Mouse (Mus musculus): ENCODE measurements around the gene Stam2. TPM values are rescaled to one million over a fixed set of nuclear protein-coding genes. Genes with fewer than 3 reads are reported as not detected.

The Stam2 gene
- polyA plus RNA-seq, 2 experiments, result 17.2 to 33.1 TPM

- Histone ChIP-seq H3K27me3 (ENCODE audit: control insufficient read depth, insufficient read depth, low read length) (no peaks in the 10 kb centered on the region), H3K27ac (replicated peaks; ENCODE audit: low read depth, low read length) (no peak overlapping the region), H3K4me3 (replicated peaks; ENCODE audit: low read length) (no peak overlapping the region), H3K9me3 (ENCODE audit: control insufficient read depth, low read length) (no peaks in the 10 kb centered on the region), H3K4me1 (ENCODE audit: control insufficient read depth, insufficient read depth, low read length) (no peaks in the 10 kb centered on the region), H3K4me2 (replicated peaks; ENCODE audit: low read depth, low read length, severe bottlenecking) (no peak overlapping the region), H3K9ac (ENCODE audit: low read depth, low read length, severe bottlenecking) (no peak overlapping the region), H3K36me3 (ENCODE audit: control insufficient read depth, insufficient read depth, low read length) (no peaks in the 10 kb centered on the region)
- ATAC-seq (ENCODE audit: low FRiP score, low read depth), result no peak
- DNase-seq (ENCODE audit: low spot score), result no peak
- WGBS, result 89% methylated on average over 5 of the region's 5 CpGs
- no peak for TF ChIP-seq POLR2A (IDR thresholded peaks at IDR 0.05; ENCODE audit: borderline replicate concordance, extremely low read depth, insufficient read depth, insufficient read length)
Measured at GRCm38 (mm10) chr2:52732001-52732400, 10.1 kb downstream of the Stam2 start.

GRCm38 (mm10) chr2:52730891-52731290, 11.2 kb downstream of the Stam2 start:
- no peak for DNase-seq (ENCODE audit: low spot score)
- no peaks in the 10 kb centered on the region for H3K4me1 ChIP-seq (ENCODE audit: control insufficient read depth, insufficient read depth, low read length)
- no peak overlapping the region for H3K27ac ChIP-seq (replicated peaks; ENCODE audit: low read depth, low read length)
- H3K9ac ChIP-seq (ENCODE audit: low read depth, low read length, severe bottlenecking), result no peak overlapping the region
- H3K36me3 ChIP-seq (ENCODE audit: control insufficient read depth, insufficient read depth, low read length), result no peaks in the 10 kb centered on the region
- no peak overlapping the region for H3K4me2 ChIP-seq (replicated peaks; ENCODE audit: low read depth, low read length, severe bottlenecking)
- TF ChIP-seq POLR2A (IDR thresholded peaks at IDR 0.05; ENCODE audit: borderline replicate concordance, extremely low read depth, insufficient read depth, insufficient read length), result no peak
- 91% methylated on average over 6 of the region's 6 CpGs for WGBS
- no peaks in the 10 kb centered on the region for H3K27me3 ChIP-seq (ENCODE audit: control insufficient read depth, insufficient read depth, low read length)
- H3K4me3 ChIP-seq (replicated peaks; ENCODE audit: low read length), result no peak overlapping the region
- no peaks in the 10 kb centered on the region for H3K9me3 ChIP-seq (ENCODE audit: control insufficient read depth, low read length)
- no peak for ATAC-seq (ENCODE audit: low FRiP score, low read depth)

- Histone ChIP-seq H3K27ac (replicated peaks; ENCODE audit: low read depth, low read length) (no peak overlapping the region), H3K9me3 (ENCODE audit: control insufficient read depth, low read length) (no peaks in the 10 kb centered on the region)
- no peak for DNase-seq (ENCODE audit: low spot score)
Measured at GRCm38 (mm10) chr2:52720231-52721025, 21.7 kb downstream of the Stam2 start.

GRCm38 (mm10) chr2:52717076-52717475, 25.0 kb downstream of the Stam2 start:
- DNase-seq (ENCODE audit: low spot score) (no peak), ATAC-seq (ENCODE audit: low FRiP score, low read depth) (no peak)
- H3K27ac ChIP-seq (replicated peaks; ENCODE audit: low read depth, low read length), result no peak overlapping the region
- H3K4me1 ChIP-seq (ENCODE audit: control insufficient read depth, insufficient read depth, low read length), result no peaks in the 10 kb centered on the region
- no peak overlapping the region for H3K9ac ChIP-seq (ENCODE audit: low read depth, low read length, severe bottlenecking)
- no peaks in the 10 kb centered on the region for H3K9me3 ChIP-seq (ENCODE audit: control insufficient read depth, low read length)
- no peaks in the 10 kb centered on the region for H3K27me3 ChIP-seq (ENCODE audit: control insufficient read depth, insufficient read depth, low read length)
- 96% methylated on average over 5 of the region's 5 CpGs for WGBS
- no peak overlapping the region for H3K4me2 ChIP-seq (replicated peaks; ENCODE audit: low read depth, low read length, severe bottlenecking)
- H3K36me3 ChIP-seq (ENCODE audit: control insufficient read depth, insufficient read depth, low read length), result peaks cover 24% of the 10 kb centered on the region
- no peak overlapping the region for H3K4me3 ChIP-seq (replicated peaks; ENCODE audit: low read length)
- no peak for TF ChIP-seq POLR2A (IDR thresholded peaks at IDR 0.05; ENCODE audit: borderline replicate concordance, extremely low read depth, insufficient read depth, insufficient read length)

More at GRCm38 (mm10) chr2:52720231-52721025, 21.7 kb downstream of the Stam2 start:
- no peak for TF ChIP-seq POLR2A (IDR thresholded peaks at IDR 0.05; ENCODE audit: borderline replicate concordance, extremely low read depth, insufficient read depth, insufficient read length)
- Histone ChIP-seq H3K4me2 (replicated peaks; ENCODE audit: low read depth, low read length, severe bottlenecking) (no peak overlapping the region), H3K36me3 (ENCODE audit: control insufficient read depth, insufficient read depth, low read length) (no peaks in the 10 kb centered on the region), H3K4me1 (ENCODE audit: control insufficient read depth, insufficient read depth, low read length) (no peaks in the 10 kb centered on the region), H3K4me3 (replicated peaks; ENCODE audit: low read length) (no peak overlapping the region), H3K27me3 (ENCODE audit: control insufficient read depth, insufficient read depth, low read length) (no peaks in the 10 kb centered on the region), H3K9ac (ENCODE audit: low read depth, low read length, severe bottlenecking) (no peak overlapping the region)
- no peak for ATAC-seq (ENCODE audit: low FRiP score, low read depth)
- WGBS, result 44% methylated on average over 13 of the region's 13 CpGs

- Histone ChIP-seq H3K4me3 (replicated peaks; ENCODE audit: low read length) (no peak overlapping the region), H3K27me3 (ENCODE audit: control insufficient read depth, insufficient read depth, low read length) (no peaks in the 10 kb centered on the region), H3K9me3 (ENCODE audit: control insufficient read depth, low read length) (no peaks in the 10 kb centered on the region), H3K27ac (replicated peaks; ENCODE audit: low read depth, low read length) (no peak overlapping the region), H3K4me2 (replicated peaks; ENCODE audit: low read depth, low read length, severe bottlenecking) (no peak overlapping the region), H3K4me1 (ENCODE audit: control insufficient read depth, insufficient read depth, low read length) (no peaks in the 10 kb centered on the region), H3K36me3 (ENCODE audit: control insufficient read depth, insufficient read depth, low read length) (peaks cover 28% of the 10 kb centered on the region), H3K9ac (ENCODE audit: low read depth, low read length, severe bottlenecking) (no peak overlapping the region)
- no peak for ATAC-seq (ENCODE audit: low FRiP score, low read depth)
- no peak for TF ChIP-seq POLR2A (IDR thresholded peaks at IDR 0.05; ENCODE audit: borderline replicate concordance, extremely low read depth, insufficient read depth, insufficient read length)
- DNase-seq (ENCODE audit: low spot score), result no peak
- 86% methylated on average over 6 of the region's 6 CpGs for WGBS
Measured at GRCm38 (mm10) chr2:52715538-52715937, 26.5 kb downstream of the Stam2 start.

Data from limb, embryonic 14.5 days (tissue).